Mouse (Mus musculus): ENCODE data around the gene Phactr2. TPM values are rescaled to one million over a fixed set of nuclear protein-coding genes. Genes with fewer than 3 reads are reported as not detected.

Phactr2 gene
- polyA plus RNA-seq, 1 experiment from 2014 or later, result 10.7 TPM

GRCm38 (mm10) chr10:13233941-13234340, 240.3 kb downstream of the Phactr2 start:
- H3K36me3 ChIP-seq, result peaks cover 6% of the 10 kb centered on the region; the same call in 1 of the 2 replicates
- WGBS, result 71% methylated on average over 10 of the region's 10 CpGs
- no peak overlapping the region for H3K27ac ChIP-seq
- H3K9me3 ChIP-seq, result no peaks in the 10 kb centered on the region
- H3K27me3 ChIP-seq (ENCODE audit: insufficient read depth, poor library complexity, severe bottlenecking), result no peaks in the 10 kb centered on the region
- H3K4me1 ChIP-seq (replicated peaks), result peaks cover 28% of the 10 kb centered on the region
- no peak for DNase-seq (ENCODE audit: low spot score)
- no peak overlapping the region for H3K4me3 ChIP-seq

GRCm38 (mm10) chr10:13233143-13233622, 241.0 kb downstream of the Phactr2 start:
- WGBS, result 29% methylated on average over 2 of the region's 2 CpGs
- H3K4me1 ChIP-seq (replicated peaks), result peaks cover 28% of the 10 kb centered on the region
- no peaks in the 10 kb centered on the region for H3K27me3 ChIP-seq (ENCODE audit: insufficient read depth, poor library complexity, severe bottlenecking)
- H3K27ac ChIP-seq, result peak overlapping the region; percentile 73
- DNase-seq (ENCODE audit: low spot score), result no peak
- no peak overlapping the region for H3K4me3 ChIP-seq
- no peaks in the 10 kb centered on the region for H3K9me3 ChIP-seq
- 0 out of 2 replicates have a peak, but pooled peaks cover 6% of the 10 kb centered on the region for H3K36me3 ChIP-seq

GRCm38 (mm10) chr10:13232443-13233142, 241.6 kb downstream of the Phactr2 start:
- H3K9me3 ChIP-seq, result no peaks in the 10 kb centered on the region
- H3K27me3 ChIP-seq (ENCODE audit: insufficient read depth, poor library complexity, severe bottlenecking), result no peaks in the 10 kb centered on the region
- 43% methylated on average over 9 of the region's 9 CpGs for WGBS
- H3K4me3 ChIP-seq, result no peak overlapping the region
- H3K4me1 ChIP-seq (replicated peaks), result peaks cover 28% of the 10 kb centered on the region
- H3K27ac ChIP-seq, result peak overlapping the region; percentile 73
- DNase-seq (ENCODE audit: low spot score), result peak; percentile 35
- H3K36me3 ChIP-seq, result 0 out of 2 replicates have a peak, but pooled peaks cover 6% of the 10 kb centered on the region

- H3K9me3 ChIP-seq, result no peaks in the 10 kb centered on the region
- 0 out of 2 replicates have a peak, but pooled peaks cover 6% of the 10 kb centered on the region for H3K36me3 ChIP-seq
- H3K4me3 ChIP-seq, result no peak overlapping the region
- peaks cover 28% of the 10 kb centered on the region for H3K4me1 ChIP-seq (replicated peaks)
- H3K27me3 ChIP-seq (ENCODE audit: insufficient read depth, poor library complexity, severe bottlenecking), result no peaks in the 10 kb centered on the region
- WGBS, result 92% methylated on average over 7 of the region's 7 CpGs
- H3K27ac ChIP-seq, result no peak overlapping the region
- no peak for DNase-seq (ENCODE audit: low spot score)
Observed at GRCm38 (mm10) chr10:13230716-13231115, 243.5 kb downstream of the Phactr2 start.

GRCm38 (mm10) chr10:13225377-13226063, 248.7 kb downstream of the Phactr2 start:
- no peaks in the 10 kb centered on the region for H3K9me3 ChIP-seq
- no peak for DNase-seq (ENCODE audit: low spot score)
- no peaks in the 10 kb centered on the region for H3K27me3 ChIP-seq (ENCODE audit: insufficient read depth, poor library complexity, severe bottlenecking)
- H3K36me3 ChIP-seq, result peaks cover 20% of the 10 kb centered on the region; the same call in 1 of the 2 replicates
- H3K4me3 ChIP-seq, result no peak overlapping the region
- no peak overlapping the region for H3K27ac ChIP-seq
- 85% methylated on average over 7 of the region's 7 CpGs for WGBS
- no peaks in the 10 kb centered on the region for H3K4me1 ChIP-seq (replicated peaks)

- H3K4me1 ChIP-seq (replicated peaks), result peaks cover 7% of the 10 kb centered on the region
- 88% methylated on average over 3 of the region's 3 CpGs for WGBS
- H3K27me3 ChIP-seq (ENCODE audit: insufficient read depth, poor library complexity, severe bottlenecking), result no peaks in the 10 kb centered on the region
- no peak for DNase-seq (ENCODE audit: low spot score)
- no peak overlapping the region for H3K4me3 ChIP-seq
- H3K27ac ChIP-seq, result no peak overlapping the region
- no peaks in the 10 kb centered on the region for H3K9me3 ChIP-seq
- H3K36me3 ChIP-seq, result peaks cover 14% of the 10 kb centered on the region; the same call in 1 of the 2 replicates
Observed at GRCm38 (mm10) chr10:13222135-13222534, 252.1 kb downstream of the Phactr2 start.

GRCm38 (mm10) chr10:13220061-13220460, 254.2 kb downstream of the Phactr2 start:
- no peak overlapping the region for H3K4me3 ChIP-seq
- H3K27me3 ChIP-seq (ENCODE audit: insufficient read depth, poor library complexity, severe bottlenecking), result no peaks in the 10 kb centered on the region
- H3K36me3 ChIP-seq, result peaks cover 14% of the 10 kb centered on the region; the same call in 1 of the 2 replicates
- no peaks in the 10 kb centered on the region for H3K9me3 ChIP-seq
- H3K4me1 ChIP-seq (replicated peaks), result peaks cover 7% of the 10 kb centered on the region
- no peak overlapping the region for H3K27ac ChIP-seq
- 76% methylated on average over 1 of the region's 1 CpGs for WGBS
- DNase-seq (ENCODE audit: low spot score), result no peak

GRCm38 (mm10) chr10:13213956-13214355, 260.3 kb downstream of the Phactr2 start:
- peaks cover 11% of the 10 kb centered on the region for H3K4me1 ChIP-seq (replicated peaks)
- H3K9me3 ChIP-seq, result no peaks in the 10 kb centered on the region
- H3K27me3 ChIP-seq (ENCODE audit: insufficient read depth, poor library complexity, severe bottlenecking), result no peaks in the 10 kb centered on the region
- H3K4me3 ChIP-seq, result no peak overlapping the region
- no peak for DNase-seq (ENCODE audit: low spot score)
- WGBS, result 84% methylated on average over 12 of the region's 12 CpGs
- 0 out of 2 replicates have a peak, but pooled peaks cover 9% of the 10 kb centered on the region for H3K36me3 ChIP-seq
- H3K27ac ChIP-seq, result no peak overlapping the region

- no peak for DNase-seq (ENCODE audit: low spot score)
- H3K36me3 ChIP-seq, result 0 out of 2 replicates have a peak, but pooled peaks cover 9% of the 10 kb centered on the region
- 88% methylated on average over 6 of the region's 6 CpGs for WGBS
- peaks cover 11% of the 10 kb centered on the region for H3K4me1 ChIP-seq (replicated peaks)
- H3K4me3 ChIP-seq, result no peak overlapping the region
- H3K27me3 ChIP-seq (ENCODE audit: insufficient read depth, poor library complexity, severe bottlenecking), result no peaks in the 10 kb centered on the region
- no peaks in the 10 kb centered on the region for H3K9me3 ChIP-seq
- no peak overlapping the region for H3K27ac ChIP-seq
Observed at GRCm38 (mm10) chr10:13212829-13213228, 261.4 kb downstream of the Phactr2 start.

- no peaks in the 10 kb centered on the region for H3K27me3 ChIP-seq (ENCODE audit: insufficient read depth, poor library complexity, severe bottlenecking)
- H3K36me3 ChIP-seq, result 0 out of 2 replicates have a peak, but pooled peaks cover 9% of the 10 kb centered on the region
- H3K4me3 ChIP-seq, result no peak overlapping the region
- no peak overlapping the region for H3K27ac ChIP-seq
- 87% methylated on average over 9 of the region's 9 CpGs for WGBS
- H3K9me3 ChIP-seq, result no peaks in the 10 kb centered on the region
- no peak for DNase-seq (ENCODE audit: low spot score)
- peaks cover 6% of the 10 kb centered on the region for H3K4me1 ChIP-seq (replicated peaks)
Observed at GRCm38 (mm10) chr10:13212326-13212725, 261.9 kb downstream of the Phactr2 start.

GRCm38 (mm10) chr10:13209930-13210637, 264.1 kb downstream of the Phactr2 start:
- no peak overlapping the region for H3K4me3 ChIP-seq
- DNase-seq (ENCODE audit: low spot score), result no peak
- no peaks in the 10 kb centered on the region for H3K9me3 ChIP-seq
- H3K36me3 ChIP-seq, result 0 out of 2 replicates have a peak, but pooled peaks cover 9% of the 10 kb centered on the region
- H3K27me3 ChIP-seq (ENCODE audit: insufficient read depth, poor library complexity, severe bottlenecking), result no peaks in the 10 kb centered on the region
- 79% methylated on average over 8 of the region's 8 CpGs for WGBS
- H3K27ac ChIP-seq, result no peak overlapping the region
- H3K4me1 ChIP-seq (replicated peaks), result peaks cover 5% of the 10 kb centered on the region; the same call in 1 of the 2 replicates

- Histone ChIP-seq H3K27ac (no peak overlapping the region), H3K27me3 (ENCODE audit: insufficient read depth, poor library complexity, severe bottlenecking) (no peaks in the 10 kb centered on the region), H3K4me1 (replicated peaks) (peaks cover 5% of the 10 kb centered on the region; the same call in 1 of the 2 replicates), H3K9me3 (no peaks in the 10 kb centered on the region), H3K4me3 (no peak overlapping the region), H3K36me3 (0 out of 2 replicates have a peak, but pooled peaks cover 9% of the 10 kb centered on the region)
- DNase-seq (ENCODE audit: low spot score), result no peak
- WGBS, result 69% methylated on average over 3 of the region's 3 CpGs
Observed at GRCm38 (mm10) chr10:13209506-13209905, 264.7 kb downstream of the Phactr2 start.
